Mouse (Mus musculus) adrenal gland, adult 10 weeks (tissue): ENCODE measurements around the gene Rsrc2. TPM values are rescaled to one million over a fixed set of nuclear protein-coding genes. Genes with fewer than 3 reads are reported as not detected.

ENCODE experiments used
- polyA plus RNA-seq: library from polyadenylated mRNA; stranded (reverse); fragments of 350-450 nt; fragmentation: Illumina TruSeq; extraction: RNeasy Lipid Tissue Mini Kit (QIAGEN cat#74804); gene quantifications from one replicate; pipeline ENCODE4 v1.2.3, GENCODE M21; 2014; ENCODE audit warnings: low read depth, low replicate concordance

Gene Rsrc2
- polyA plus RNA-seq: 297 TPM

GRCm38 (mm10) chr5:123749065-123750064 lies at the start of gene Rsrc2, which contains the start of gene Kntc1:
TSS of gene Rsrc2 (minus strand) at chr5:123749414.
TSS of gene Kntc1 (plus strand) at chr5:123749716.

GRCm38 (mm10) chr5:123720328-123721311 lies 28.6 kb downstream of the Rsrc2 start, which contains the start of gene Zcchc8:
TSS of gene Zcchc8 (minus strand) at chr5:123721100.

GRCm38 (mm10) chr5:123684221-123685144 lies 64.7 kb downstream of the Rsrc2 start, which contains the start of gene Clip1:
TSS of gene Clip1 (minus strand) at chr5:123684618.

Other genes starting within 250 kb of the Rsrc2 start
- not detected for gene B3gnt4, start 239.0 kb downstream of the Rsrc2 start, polyA plus RNA-seq
- gene Diablo, start 225.2 kb downstream of the Rsrc2 start, polyA plus RNA-seq: 178 TPM
- not detected for gene Gm49027, start 223.9 kb downstream of the Rsrc2 start, polyA plus RNA-seq
- gene Vps33a, start 176.4 kb downstream of the Rsrc2 start, polyA plus RNA-seq: 26.0 TPM
- gene Clip1, start 64.8 kb downstream of the Rsrc2 start, polyA plus RNA-seq: 86.7 TPM
- gene Zcchc8, start 28.3 kb downstream of the Rsrc2 start, polyA plus RNA-seq: 91.6 TPM
- gene Kntc1, start 302 bp upstream of the Rsrc2 start, polyA plus RNA-seq: 2.4 TPM
- gene Hcar2, start 116.1 kb upstream of the Rsrc2 start, polyA plus RNA-seq: 1.6 TPM
- gene Hcar1, start 130.6 kb upstream of the Rsrc2 start, polyA plus RNA-seq: 3.0 TPM
- 329 TPM for gene Denr, start 157.8 kb upstream of the Rsrc2 start, polyA plus RNA-seq
- not detected for gene Gm43518, start 178.0 kb upstream of the Rsrc2 start, polyA plus RNA-seq
- 4.1 TPM for gene Ccdc62, start 181.3 kb upstream of the Rsrc2 start, polyA plus RNA-seq
- gene Hip1r, start 224.2 kb upstream of the Rsrc2 start, polyA plus RNA-seq: 0.29 TPM